In the genomic region with DNA sequence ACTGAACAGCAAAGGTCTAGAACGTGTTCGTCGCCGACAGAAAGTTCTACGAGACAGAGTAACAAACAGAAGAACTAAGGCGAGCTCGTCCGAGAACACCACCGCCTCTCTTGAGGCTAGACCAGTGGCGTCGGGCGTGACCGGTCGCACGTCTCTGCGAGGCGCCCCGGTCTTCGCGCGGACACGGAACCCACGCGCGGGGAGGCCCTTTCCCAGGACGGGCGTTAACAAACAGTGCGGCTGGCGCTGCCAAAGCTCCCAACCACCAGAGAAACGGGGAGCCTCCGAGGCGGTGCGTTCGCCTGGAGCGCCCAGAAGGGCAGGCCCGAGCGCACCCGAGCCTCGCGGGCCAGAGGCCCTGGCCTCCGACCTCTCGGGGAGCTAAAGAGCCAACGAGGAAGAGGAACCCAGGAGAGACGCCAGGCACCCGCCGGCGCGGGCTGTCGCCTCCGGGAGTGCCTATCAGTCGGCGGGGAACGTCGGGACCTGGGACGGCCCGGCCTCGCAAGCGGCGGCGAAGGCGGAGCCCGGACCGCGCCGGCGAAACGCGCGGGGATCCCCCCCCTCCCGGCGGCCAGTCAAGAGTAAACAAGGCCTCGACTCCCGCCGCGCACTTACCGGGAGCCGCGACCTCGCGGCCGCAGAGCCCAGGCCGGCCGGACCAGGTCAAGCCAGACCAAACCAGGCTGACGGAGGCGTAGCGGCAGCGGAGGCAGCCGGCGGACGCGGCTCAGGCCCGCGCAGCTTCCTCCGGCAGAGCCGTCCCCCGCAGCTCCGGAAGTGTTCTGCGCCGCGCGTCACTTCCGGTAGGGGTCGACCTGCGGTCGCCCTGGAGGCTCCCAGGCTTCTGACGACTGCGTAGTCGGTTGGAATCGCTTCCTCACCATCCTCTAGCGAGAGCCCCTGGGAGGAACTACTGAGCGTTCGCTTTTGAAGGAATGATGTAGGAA, we compare ENCODE assay signal across 8 mouse cellular contexts. TPM values are rescaled to one million over a fixed set of nuclear protein-coding genes. Genes with fewer than 3 reads are reported as not detected.
DNase-seq lines count a peak whose midpoint lies in the region; ATAC-seq and TF ChIP-seq lines count a peak whose summit lies in the region.

A gene (minus strand): TSS at position 776 of the 950 bp plus-strand sequence.

- H3K9me3 ChIP-seq in CH12.LX (replicated peaks; ENCODE audit: low read length): no peaks in the 10 kb centered on the region
- no peaks in the 10 kb centered on the region for H3K9me3 ChIP-seq in forebrain, embryonic 12.5 days
- no peaks in the 10 kb centered on the region for H3K9me3 ChIP-seq in heart, postnatal 0 days (replicated peaks; ENCODE audit: control insufficient read depth, low read length)
- no peaks in the 10 kb centered on the region for H3K9me3 ChIP-seq in liver, embryonic 16.5 days (replicated peaks; ENCODE audit: control insufficient read depth, low read length)
- no peaks in the 10 kb centered on the region for H3K9me3 ChIP-seq in neural tube, embryonic 13.5 days

- peaks cover under 1 to 11% of the 10 kb centered on the region in 2 experiments for H3K36me3 ChIP-seq in CH12.LX (replicated peaks in 1 of 2; ENCODE audit: control insufficient read depth in 1 of 2, insufficient read depth in 1 of 2, low read length in 1 of 2)
- no peaks in the 10 kb centered on the region for H3K36me3 ChIP-seq in forebrain, embryonic 12.5 days (replicated peaks)
- H3K36me3 ChIP-seq in heart, postnatal 0 days (replicated peaks; ENCODE audit: control insufficient read depth, insufficient read depth, low read length): no peaks in the 10 kb centered on the region
- no peaks in the 10 kb centered on the region for H3K36me3 ChIP-seq in liver, embryonic 16.5 days (ENCODE audit: control insufficient read depth, insufficient read depth)
- H3K36me3 ChIP-seq in neural tube, embryonic 13.5 days: no peaks in the 10 kb centered on the region
- H3K36me3 ChIP-seq in testis, adult 2 months (ENCODE audit: control insufficient read depth, insufficient read depth, low read length): no peaks in the 10 kb centered on the region

- peak within 1 kb of the TSS; percentile 68 to 94 (median 88) for H3K4me3 ChIP-seq in CH12.LX (replicated peaks in 1 of 3; ENCODE audit: low read depth in 2 of 3, low read length in 2 of 3, poor library complexity in 1 of 3)
- peak within 1 kb of the TSS; percentile 99 for H3K4me3 ChIP-seq in forebrain, embryonic 12.5 days (replicated peaks)
- peak within 1 kb of the TSS; percentile 79 for H3K4me3 ChIP-seq in heart, postnatal 0 days (ENCODE audit: low read depth, low read length)
- peak within 1 kb of the TSS; percentile 98 for H3K4me3 ChIP-seq in liver, embryonic 16.5 days (ENCODE audit: low read depth, low read length)
- H3K4me3 ChIP-seq in neural tube, embryonic 13.5 days: peak within 1 kb of the TSS; percentile 100
- peak within 1 kb of the TSS; percentile 98 for H3K4me3 ChIP-seq in testis, adult 2 months (ENCODE audit: control insufficient read depth, low read depth, low read length)

- H3K79me2 ChIP-seq in CH12.LX (replicated peaks; ENCODE audit: control insufficient read depth, extremely low read depth, insufficient read depth, poor library complexity, severe bottlenecking): peaks cover 26% of the 10 kb centered on the region

- no peak; the same call in 1 of the 2 replicates for TF ChIP-seq EP300 in CH12.LX (IDR thresholded peaks at IDR 0.05; ENCODE audit: low read length)
- peak; percentile 84 for TF ChIP-seq EP300 in heart, postnatal 0 days (IDR thresholded peaks at IDR 0.05; ENCODE audit: low read depth)

- peak within 1 kb of the TSS; percentile 75 for H3K27ac ChIP-seq in CH12.LX (ENCODE audit: insufficient read depth, low read depth)
- peak within 1 kb of the TSS; percentile 83 for H3K27ac ChIP-seq in forebrain, embryonic 12.5 days
- peak within 1 kb of the TSS; percentile 98 for H3K27ac ChIP-seq in heart, postnatal 0 days (ENCODE audit: low read depth)
- peak within 1 kb of the TSS; percentile 96 for H3K27ac ChIP-seq in liver, embryonic 16.5 days (ENCODE audit: low read length)
- peak within 1 kb of the TSS; percentile 88 for H3K27ac ChIP-seq in neural tube, embryonic 13.5 days (replicated peaks)
- H3K27ac ChIP-seq in testis, adult 2 months (ENCODE audit: control insufficient read depth, insufficient read depth, low read depth, low read length): peak within 1 kb of the TSS; percentile 93

- H3K27me3 ChIP-seq in CH12.LX (replicated peaks): no peaks in the 10 kb centered on the region
- no peaks in the 10 kb centered on the region for H3K27me3 ChIP-seq in forebrain, embryonic 12.5 days
- no peaks in the 10 kb centered on the region for H3K27me3 ChIP-seq in heart, postnatal 0 days (ENCODE audit: control insufficient read depth, insufficient read depth, low read length)
- no peaks in the 10 kb centered on the region for H3K27me3 ChIP-seq in liver, embryonic 16.5 days (ENCODE audit: control insufficient read depth, insufficient read depth, low read depth, low read length)
- no peaks in the 10 kb centered on the region for H3K27me3 ChIP-seq in neural tube, embryonic 13.5 days
- H3K27me3 ChIP-seq in testis, adult 2 months (ENCODE audit: control insufficient read depth, insufficient read depth, low read length): no peaks in the 10 kb centered on the region

- WGBS in forebrain, embryonic 12.5 days: under 1% methylated on average over 102 of the region's 112 CpGs
- under 1% methylated on average over 102 of the region's 112 CpGs for WGBS in heart, postnatal 0 days
- under 1% methylated on average over 100 of the region's 112 CpGs for WGBS in liver, embryonic 16.5 days (ENCODE audit: insufficient replicate concordance)
- WGBS in neural tube, embryonic 13.5 days: under 1% methylated on average over 107 of the region's 112 CpGs

- peak; percentile 87 for DNase-seq in CH12.LX (ENCODE audit: extremely low read depth)
- DNase-seq in c-Kit-positive CD71-positive TER-119-negative erythroid progenitor cells, embryonic 14.5 days (ENCODE audit: low read depth): peak; percentile 82
- DNase-seq in heart, postnatal 0 days (ENCODE audit: low spot score): peak; percentile 94
- DNase-seq in kidney, postnatal 4 days: peak; percentile 94 to 96

- in situ Hi-C loops in CH12.LX (cut with MboI; ENCODE audit: low pct_ligation_motif_present, low pct_unique_long_range_greater_than_20kb, low sequenced_read_pairs): no loop called here

- H3K9ac ChIP-seq in CH12.LX (ENCODE audit: insufficient read depth, low read depth): peak within 1 kb of the TSS; percentile 84
- H3K9ac ChIP-seq in forebrain, embryonic 12.5 days: peak within 1 kb of the TSS; percentile 95
- peak within 1 kb of the TSS; percentile 84 for H3K9ac ChIP-seq in heart, postnatal 0 days (replicated peaks; ENCODE audit: low read depth, low read length)
- peak within 1 kb of the TSS; percentile 97 for H3K9ac ChIP-seq in liver, embryonic 16.5 days (ENCODE audit: low read depth, low read length)
- peak within 1 kb of the TSS; percentile 92 for H3K9ac ChIP-seq in neural tube, embryonic 13.5 days

- peak; percentile 98 for ATAC-seq in forebrain, embryonic 12.5 days (ENCODE audit: low FRiP score)
- peak; percentile 98 for ATAC-seq in heart, postnatal 0 days (ENCODE audit: insufficient read depth, low read depth)
- ATAC-seq in liver, embryonic 16.5 days (ENCODE audit: low read depth): peak; percentile 96
- ATAC-seq in neural tube, embryonic 13.5 days (ENCODE audit: low read depth): peak; percentile 100

- H3K4me2 ChIP-seq in CH12.LX (ENCODE audit: insufficient read depth, low read depth, poor library complexity, severe bottlenecking): peak within 1 kb of the TSS; percentile 87
- peak within 1 kb of the TSS; percentile 85 for H3K4me2 ChIP-seq in forebrain, embryonic 12.5 days
- peak within 1 kb of the TSS; percentile 71 for H3K4me2 ChIP-seq in heart, postnatal 0 days (ENCODE audit: low read depth, low read length)
- peak within 1 kb of the TSS; percentile 90 for H3K4me2 ChIP-seq in liver, embryonic 16.5 days (ENCODE audit: low read depth, low read length)
- H3K4me2 ChIP-seq in neural tube, embryonic 13.5 days: peak within 1 kb of the TSS; percentile 92

- peak; percentile 93 for TF ChIP-seq POLR2A in CH12.LX (IDR thresholded peaks at IDR 0.05; ENCODE audit: low read depth, low read length)
- peak; percentile 95 for TF ChIP-seq POLR2A in testis, adult 2 months (IDR thresholded peaks at IDR 0.05; ENCODE audit: control insufficient read depth, low read depth, low read length)

- peaks cover 5 to 20% of the 10 kb centered on the region in 2 experiments for H3K4me1 ChIP-seq in CH12.LX (ENCODE audit: control insufficient read depth in 1 of 2, insufficient read depth in 2 of 2)
- H3K4me1 ChIP-seq in forebrain, embryonic 12.5 days: peaks cover 21% of the 10 kb centered on the region
- H3K4me1 ChIP-seq in heart, postnatal 0 days (ENCODE audit: control insufficient read depth, insufficient read depth): peaks cover 8% of the 10 kb centered on the region
- peaks cover 20% of the 10 kb centered on the region for H3K4me1 ChIP-seq in liver, embryonic 16.5 days (ENCODE audit: control insufficient read depth, low read depth, low read length)
- H3K4me1 ChIP-seq in neural tube, embryonic 13.5 days (replicated peaks): peaks cover 26% of the 10 kb centered on the region
- peaks cover 10% of the 10 kb centered on the region for H3K4me1 ChIP-seq in testis, adult 2 months (ENCODE audit: control insufficient read depth, insufficient read depth, low read length)

- no peak for TF ChIP-seq CTCF in CH12.LX (conservative IDR thresholded peaks at IDR 0.05 in 1 of 2, IDR thresholded peaks at IDR 0.05 in 1 of 2; ENCODE audit: low read depth in 2 of 2, low read length in 2 of 2)
- no peak for TF ChIP-seq CTCF in heart, postnatal 0 days (IDR thresholded peaks at IDR 0.05; ENCODE audit: low read depth)
- TF ChIP-seq CTCF in testis, adult 2 months (IDR thresholded peaks at IDR 0.05; ENCODE audit: control insufficient read depth, insufficient read depth, insufficient replicate concordance, low read depth, low read length): no peak

- no peak for TF ChIP-seq RAD21 in CH12.LX (IDR thresholded peaks at IDR 0.05; ENCODE audit: low read depth, low read length)

- dilution Hi-C loops in CH12.LX (cut with MboI; ENCODE audit: extremely low pct_ligation_motif_present, extremely low pct_unique_long_range_greater_than_20kb, low sequenced_read_pairs): no loop called here

TF ChIP-seq in CH12.LX, 34 proteins besides CTCF, POLR2A, EP300 and RAD21 (continues in another document):
- TF ChIP-seq JUND (conservative IDR thresholded peaks at IDR 0.05; ENCODE audit: low read depth, low read length) (no peak), MYC (IDR thresholded peaks at IDR 0.05; ENCODE audit: low read depth, low read length) (peak; percentile 50; the same call in 1 of the 2 replicates)

RNA-seq across cellular contexts. Expression of the gene that starts here (rescaled TPM):
- 28.1 and 29.0 TPM in 2 replicates for total RNA-seq in CH12.LX (2012; rRNA removed)
- total RNA-seq in CH12.LX (2014; rRNA removed): 33.5 and 41.2 TPM in 2 replicates
- polyA plus RNA-seq in CH12.LX (2012; ENCODE audit: insufficient read length, low read depth): 35.3 and 36.6 TPM in 2 replicates
- polyA plus RNA-seq in forebrain, embryonic 12.5 days (2016; fragmentation: Nextera tagmentation; extraction: Ambion mirVana): 56.4 and 57.9 TPM in 2 replicates
- total RNA-seq in heart, postnatal 0 days (2014; rRNA removed; ENCODE audit: low replicate concordance): 59.5 and 76.4 TPM in 2 replicates
- 33.8 and 38.2 TPM in 2 replicates for polyA plus RNA-seq in heart, postnatal 0 days (2015; fragmentation: Nextera tagmentation; extraction: Ambion mirVana)
- 30.4 and 31.6 TPM in 2 replicates for polyA plus RNA-seq in liver, embryonic 16.5 days (2015; fragmentation: Nextera tagmentation; extraction: Ambion mirVana)
- 47.0 and 53.4 TPM in 2 replicates for polyA plus RNA-seq in neural tube, embryonic 13.5 days (2015; fragmentation: Nextera tagmentation; extraction: Ambion mirVana)
- polyA plus RNA-seq in testis, adult 2 months (2012; rRNA removed): 138 and 143 TPM in 2 replicates

Comparison
In these comparisons a context has a peak if more than half of its experiments do, and no peak if none do; other contexts are left out.
1. Peak in every context shown above with its lines: DNase-seq, ATAC-seq, H3K4me3 ChIP-seq and H3K27ac ChIP-seq.